Mouse (Mus musculus) frontal cortex, postnatal 36 days (tissue): ENCODE measurements around the gene Rnf207.
A peak's percentile ranks its signal among the peaks of the same experiment; 100 is the strongest.

Experiments used
- DNase-seq, 2 experiments: peaks; one replicate each; pipeline ENCODE4 v3.0.0; 2022; ENCODE audit warnings: low spot score in 2 of 2

Rnf207 gene

DNA sequence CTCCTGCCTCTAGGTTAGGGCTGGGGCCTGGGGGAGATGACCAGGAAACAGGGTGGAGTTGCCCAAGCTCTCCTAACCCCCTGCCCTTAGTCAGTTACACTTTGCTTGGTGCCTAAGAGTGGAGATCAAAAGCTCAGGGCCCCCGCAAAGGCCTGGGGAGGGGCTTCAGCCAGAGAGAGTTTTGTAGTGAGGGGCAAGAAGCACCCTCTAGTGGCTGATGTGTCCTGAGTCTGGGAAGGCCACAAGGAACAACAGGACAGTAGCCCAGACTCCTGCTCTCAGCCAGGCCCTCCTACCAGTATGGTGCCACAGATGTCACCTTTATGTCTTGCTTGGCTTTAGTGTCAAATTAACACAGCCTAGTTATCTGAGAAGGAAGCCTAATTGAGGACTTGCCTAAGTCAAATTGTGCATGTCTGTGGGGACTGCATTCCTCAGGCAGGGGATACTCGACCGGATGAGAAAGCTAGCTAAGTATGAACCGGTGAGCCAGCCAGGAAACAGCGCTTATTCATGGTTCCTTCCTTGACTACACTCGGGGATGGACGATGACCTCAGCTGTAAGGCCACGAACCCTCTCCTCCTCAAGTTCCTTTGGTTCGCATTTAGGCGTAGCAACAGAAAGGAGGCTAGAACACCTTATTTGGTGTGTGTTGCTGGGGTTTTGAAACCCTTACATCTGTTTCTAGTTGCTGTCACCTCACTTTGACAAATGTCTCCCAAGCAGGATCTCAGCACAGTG, 24.4 kb downstream of the Rnf207 start:
- no peak for DNase-seq

DNA sequence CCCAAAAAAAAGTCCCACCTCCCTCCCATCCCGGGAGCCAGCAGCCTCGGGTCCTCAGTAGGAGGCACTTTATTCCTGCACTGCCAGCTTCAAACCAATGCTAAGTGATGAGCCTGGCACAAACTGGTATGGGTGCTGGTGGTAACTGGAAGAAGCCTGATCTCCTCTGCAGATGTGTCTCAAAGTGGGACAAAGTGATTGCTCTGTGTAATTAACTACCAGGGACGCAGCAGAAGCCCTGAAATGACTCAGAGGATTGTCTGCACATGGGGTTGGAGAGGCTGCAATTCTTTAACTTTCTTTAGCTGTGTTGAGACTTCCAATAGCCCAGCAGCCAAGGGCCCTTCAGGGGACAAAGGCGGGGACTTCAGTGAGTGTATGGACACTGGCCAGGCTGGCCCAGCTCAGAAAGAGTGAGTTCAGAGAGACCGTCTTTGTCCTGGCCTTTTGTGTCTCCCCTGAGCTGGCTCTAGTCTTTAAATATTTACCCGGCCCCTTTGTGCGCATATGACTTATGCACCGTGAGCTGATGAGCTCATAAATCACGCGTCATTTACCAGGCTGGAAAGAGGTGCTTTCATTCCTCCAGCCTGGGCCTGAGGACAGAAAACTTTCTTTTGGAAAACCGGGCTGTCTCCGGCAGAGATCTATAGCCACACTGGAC, 26.6 kb downstream of the Rnf207 start:
- DNase-seq: no peak

DNA sequence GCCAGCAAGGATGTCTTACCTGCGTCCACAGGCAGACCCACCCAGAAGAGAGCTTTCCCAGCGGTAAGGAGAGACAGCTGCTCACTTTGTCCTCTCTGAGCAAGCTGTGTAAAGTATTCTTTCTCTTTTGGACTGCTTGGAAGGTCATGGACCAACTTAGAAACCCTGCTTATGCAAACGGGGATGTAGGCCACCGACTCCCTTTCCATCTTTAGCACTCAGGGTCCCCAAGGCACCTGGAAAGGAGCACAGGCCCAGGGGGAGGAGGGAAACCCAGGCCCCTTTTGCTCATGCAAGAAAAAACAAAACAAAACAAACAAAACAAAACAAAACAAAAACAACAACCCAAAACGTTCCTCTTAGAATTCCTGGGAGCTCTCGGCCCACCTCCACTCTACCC, 27.2 kb downstream of the Rnf207 start, which contains the start of gene Hes3:
Gene Hes3, minus strand, starts transcription at position 101 of the 400 bp plus-strand sequence.
- no peak for DNase-seq

DNA sequence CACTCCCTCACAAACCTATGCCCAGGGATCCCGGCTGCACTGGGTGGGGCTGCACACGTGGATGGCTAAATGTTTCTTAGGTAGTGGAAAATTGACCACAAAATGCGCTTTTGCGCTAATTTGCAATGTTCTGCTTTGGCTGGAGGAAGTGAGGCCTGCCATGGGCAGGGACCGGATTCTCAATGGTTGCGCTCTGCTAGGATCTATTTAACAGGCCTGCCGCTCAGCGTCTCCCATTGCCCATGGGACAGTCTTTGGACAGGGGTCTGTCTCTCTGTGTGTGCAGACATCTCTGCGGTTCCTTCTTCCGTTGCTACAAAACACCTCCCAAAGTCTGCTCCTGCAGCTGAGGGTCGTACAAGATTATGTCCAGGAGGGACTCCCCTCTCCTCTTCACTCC, 27.8 kb downstream of the Rnf207 start:
- no peak for DNase-seq

DNA sequence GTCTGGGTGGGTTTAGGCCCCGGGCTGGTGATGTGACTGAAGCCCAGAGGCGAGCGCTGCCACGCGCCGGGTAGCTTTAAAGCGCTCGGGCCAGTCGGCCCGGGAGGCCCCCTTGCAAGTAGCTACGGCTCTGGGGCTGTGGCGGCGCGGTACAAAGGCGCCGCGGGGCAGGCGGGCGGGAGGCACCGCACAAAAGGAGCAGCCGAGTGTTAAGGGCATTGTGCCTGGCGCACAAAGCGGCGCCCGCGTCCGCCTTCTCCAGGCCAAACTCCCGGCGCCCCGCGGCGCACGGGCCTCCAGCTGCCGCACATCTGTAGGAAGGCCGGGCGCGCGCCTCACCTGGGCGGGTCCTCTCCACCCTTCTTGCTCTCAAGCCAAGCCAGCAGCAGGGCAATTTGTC, 28.4 kb downstream of the Rnf207 start:
- no peak for DNase-seq

DNA sequence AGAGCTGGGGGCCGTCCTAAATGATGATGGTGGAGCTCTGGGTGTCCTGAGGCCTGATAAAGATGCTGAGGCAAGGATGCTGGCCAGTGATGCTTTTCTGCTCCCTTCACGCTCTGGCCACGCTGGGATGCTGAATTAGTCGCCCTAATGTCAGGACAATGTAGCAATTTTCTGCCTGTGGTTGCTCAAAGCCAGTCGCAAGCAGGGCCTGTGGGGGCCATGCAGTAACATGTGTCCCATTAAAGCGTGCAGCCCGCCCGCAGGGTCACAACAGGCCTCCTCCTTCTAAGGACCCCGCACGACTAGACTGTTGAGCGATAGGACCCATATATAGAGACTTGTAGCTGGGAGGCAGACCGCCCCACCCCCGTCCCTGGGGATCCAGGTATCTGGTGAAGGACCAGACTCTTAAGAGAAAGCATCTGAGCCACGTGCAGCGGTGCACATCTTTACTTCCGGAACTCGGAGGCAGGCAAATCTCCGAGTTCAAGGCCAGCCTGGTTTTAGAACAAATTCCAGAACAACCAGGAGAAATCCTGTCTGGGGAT, 30.3 kb downstream of the Rnf207 start:
- no peak for DNase-seq

DNA sequence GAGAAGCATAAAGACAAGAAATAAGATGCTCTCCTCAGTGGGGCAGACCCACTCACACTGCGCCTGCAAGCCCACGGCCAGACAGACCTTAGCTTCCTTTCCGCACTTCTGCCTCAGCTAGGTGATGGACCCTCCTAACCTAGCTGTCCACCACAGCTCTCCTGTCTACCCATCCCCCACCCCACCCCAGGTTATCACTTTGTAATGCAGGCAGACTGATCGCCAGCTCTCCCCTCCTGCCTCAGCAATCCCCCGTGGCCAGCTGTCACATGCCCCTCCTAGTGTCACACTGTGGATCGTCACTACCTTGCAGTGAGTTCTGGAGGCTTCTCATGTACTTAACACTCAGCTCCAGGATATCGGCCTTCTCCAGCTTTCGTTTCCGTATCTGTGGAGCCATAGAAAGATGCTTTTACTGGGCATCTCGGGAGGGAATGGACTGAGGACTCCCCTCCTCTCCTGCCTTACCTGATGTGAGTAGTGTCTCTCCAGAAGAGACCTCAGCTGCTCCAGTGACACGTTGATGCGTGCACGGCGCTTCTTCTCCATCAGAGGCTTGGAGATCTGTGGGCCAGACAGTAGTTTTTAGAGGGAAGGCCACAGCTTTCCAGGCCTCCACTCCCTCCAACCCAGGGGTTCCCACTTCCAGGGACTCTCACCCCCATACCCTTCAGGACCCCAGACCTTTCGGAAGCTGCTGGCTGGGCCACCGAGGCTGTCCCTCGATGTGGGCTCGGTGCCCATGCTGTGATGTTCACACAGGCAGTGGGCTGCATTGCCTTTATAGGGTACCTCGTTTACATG, 31.3 kb downstream of the Rnf207 start:
- DNase-seq: no peak

DNA sequence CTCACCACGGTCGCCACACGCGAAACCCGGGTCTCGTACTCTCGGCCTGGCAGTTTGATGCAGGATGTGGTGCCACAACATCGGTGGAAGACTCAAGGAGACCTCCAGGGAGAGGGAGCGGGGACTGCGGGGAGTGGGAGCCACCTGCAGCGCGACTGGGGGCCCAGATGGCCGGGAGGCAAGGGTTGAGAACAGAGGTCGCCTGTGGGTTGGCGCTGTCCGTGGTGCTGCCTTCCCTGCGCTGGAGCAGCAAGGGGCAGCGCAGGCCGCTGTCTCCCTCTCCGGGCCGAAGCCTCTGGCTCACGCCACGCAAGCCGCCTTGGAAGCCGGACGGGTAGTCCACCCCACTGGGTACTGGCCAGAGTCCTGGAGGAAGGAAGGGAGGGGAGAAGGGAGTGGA, 31.9 kb downstream of the Rnf207 start:
- DNase-seq: no peak

DNA sequence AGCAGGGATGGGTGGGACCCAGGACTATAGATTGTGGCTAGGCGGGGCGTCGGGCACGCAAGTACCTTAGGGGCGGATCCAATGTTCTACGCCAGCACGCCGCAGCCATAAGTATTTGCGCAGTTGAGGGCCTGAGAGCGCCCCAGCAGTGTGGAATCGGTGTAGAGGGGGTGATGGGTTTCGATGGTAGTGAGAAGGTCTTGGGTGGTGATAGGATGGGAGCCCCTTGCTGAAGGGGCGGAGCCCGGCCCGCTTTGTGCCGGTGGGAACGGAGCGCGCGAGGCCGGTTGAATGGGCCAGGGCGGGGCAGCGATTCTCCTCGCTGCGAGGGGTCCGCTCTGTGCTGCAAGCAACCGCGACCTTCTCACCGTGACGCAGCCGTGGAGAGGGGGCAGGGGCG, 32.6 kb downstream of the Rnf207 start:
- no peak for DNase-seq

DNA sequence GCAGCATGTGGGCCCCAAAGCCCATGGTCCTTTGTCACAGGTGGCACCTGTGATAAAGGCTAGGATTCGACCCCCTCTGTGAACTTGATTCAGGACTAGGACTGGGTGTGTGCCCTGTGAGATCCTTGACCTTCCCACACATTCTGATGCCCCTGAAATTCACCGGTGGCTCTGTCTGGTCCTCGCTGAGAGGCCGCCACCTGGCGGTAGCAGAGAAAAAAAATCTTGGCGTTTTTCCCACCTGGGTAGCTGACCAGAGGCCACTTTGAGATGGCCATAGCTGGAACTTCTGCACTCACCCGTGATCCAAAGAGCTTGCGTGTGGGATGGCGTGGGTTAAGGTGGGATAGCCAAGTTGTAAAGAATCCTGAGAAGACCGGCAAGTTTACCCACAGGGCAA, 33.3 kb downstream of the Rnf207 start:
- peak in 1 of 2 experiments; percentile 62 for DNase-seq

DNA sequence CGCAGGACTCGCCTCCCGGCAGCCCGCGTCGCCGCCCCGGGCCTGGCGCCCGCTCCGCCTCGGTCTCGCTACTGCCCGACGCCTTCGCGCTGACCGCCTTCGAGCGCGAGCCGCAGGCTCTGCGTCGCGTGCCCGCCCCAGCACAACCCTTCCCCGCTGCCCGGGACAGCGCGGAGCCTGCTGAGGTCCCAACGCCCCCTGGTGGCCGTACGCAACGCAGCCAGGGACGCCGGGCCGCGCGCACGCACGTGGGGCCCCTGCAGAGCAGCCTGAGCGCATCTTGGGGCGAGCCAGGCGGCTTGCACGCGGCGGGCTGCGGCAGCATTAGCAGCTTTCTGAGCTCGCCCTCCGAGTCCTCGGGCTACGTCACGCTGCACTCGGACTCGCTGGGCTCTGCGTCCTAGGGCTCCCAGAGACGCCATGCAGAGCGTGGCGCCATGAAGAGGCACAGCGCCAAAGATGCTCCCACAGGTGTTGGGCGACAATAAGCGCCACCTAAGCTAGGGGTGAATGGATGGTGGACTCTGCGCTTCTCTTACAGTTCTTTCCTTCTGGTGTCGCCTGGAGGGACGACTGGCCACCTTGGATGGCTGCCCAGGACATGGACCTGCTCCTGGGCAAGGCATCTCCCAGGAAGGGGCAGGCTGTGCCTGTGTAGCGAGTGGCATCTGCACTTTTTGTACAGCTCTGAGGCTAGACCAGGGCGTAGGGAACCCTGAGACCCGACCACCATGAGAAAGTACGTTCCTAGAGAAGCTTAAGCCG, 35.4 kb downstream of the Rnf207 start:
- DNase-seq: peak; percentile 75 to 86

DNA sequence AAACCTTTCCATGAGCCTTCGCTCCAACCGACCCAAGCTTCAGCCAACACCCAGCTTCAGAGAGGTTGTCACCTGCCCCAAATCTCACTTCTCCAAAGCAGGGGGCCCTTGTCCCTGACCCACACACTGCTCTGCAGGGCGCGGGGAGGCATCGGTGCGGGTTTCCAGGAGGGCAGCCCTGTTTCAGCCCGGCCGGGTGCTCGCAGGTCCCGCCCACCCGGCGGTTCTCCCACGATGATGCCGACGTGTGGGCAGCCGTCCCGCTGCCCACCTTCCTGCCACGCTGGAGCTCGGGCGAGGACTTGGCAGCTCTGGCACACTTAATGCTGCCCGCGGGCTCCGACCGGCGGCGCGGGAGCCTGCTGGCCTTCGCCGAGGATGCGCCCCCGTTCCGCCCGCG, 36.1 kb downstream of the Rnf207 start:
- no peak for DNase-seq

DNA sequence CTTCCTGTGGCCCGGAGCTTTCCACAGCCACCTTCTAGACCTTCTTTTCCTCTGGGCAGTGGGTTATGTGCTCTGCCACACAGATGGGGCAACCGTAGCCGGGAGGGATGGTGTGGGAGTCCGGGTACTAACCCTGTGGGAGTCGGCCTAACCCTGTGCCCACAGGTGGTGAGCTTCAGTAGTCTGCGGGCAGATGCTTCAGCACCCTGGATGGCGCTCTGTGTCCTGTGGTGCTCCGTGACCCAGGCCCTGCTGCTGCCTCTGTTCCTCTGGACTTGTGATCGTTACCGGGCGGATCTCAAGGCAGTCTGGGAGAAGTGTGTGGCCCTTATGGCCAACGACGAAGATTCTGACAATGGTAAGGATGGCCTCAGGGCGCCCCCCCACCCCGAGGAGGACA, 37.2 kb downstream of the Rnf207 start:
- DNase-seq: no peak

DNA sequence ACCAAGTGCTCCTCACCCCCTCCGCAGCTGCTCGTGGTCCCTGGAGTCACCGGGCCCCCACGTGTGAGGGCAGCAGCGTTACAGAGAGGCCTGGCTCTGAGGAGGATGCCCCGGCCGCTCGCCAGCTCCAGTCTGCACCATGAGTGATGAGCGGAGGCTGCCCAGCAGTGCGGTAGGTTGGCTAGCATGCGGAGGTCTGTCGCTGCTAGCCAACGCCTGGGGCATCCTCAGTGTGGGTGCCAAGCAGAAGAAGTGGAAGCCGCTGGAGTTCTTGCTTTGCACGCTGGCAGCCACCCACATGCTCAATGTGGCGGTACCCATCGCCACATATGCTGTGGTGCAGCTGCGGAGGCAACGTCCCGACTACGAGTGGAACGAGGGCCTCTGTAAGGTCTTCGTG, 39.8 kb downstream of the Rnf207 start:
- peak; percentile 54 to 66 for DNase-seq

DNA sequence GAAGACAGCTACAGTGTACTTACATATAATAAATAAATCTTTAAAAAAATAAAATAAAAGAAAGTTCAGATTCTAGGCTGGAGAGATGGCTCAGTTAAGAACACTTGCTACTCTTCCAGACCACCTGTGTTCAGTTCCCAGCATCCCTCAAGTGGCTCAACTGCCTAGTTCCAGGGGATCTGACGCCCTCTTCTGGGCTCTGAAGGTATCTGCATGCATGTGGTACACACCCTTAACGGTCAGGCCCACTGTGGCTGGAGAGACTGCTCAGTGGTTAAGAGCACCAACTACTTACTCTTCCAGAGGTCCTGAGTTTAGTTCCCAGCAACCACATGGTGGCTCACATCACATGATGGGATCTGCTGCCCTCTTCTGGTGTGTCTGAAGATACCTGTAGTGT, 40.9 kb downstream of the Rnf207 start:
- DNase-seq: no peak

DNA sequence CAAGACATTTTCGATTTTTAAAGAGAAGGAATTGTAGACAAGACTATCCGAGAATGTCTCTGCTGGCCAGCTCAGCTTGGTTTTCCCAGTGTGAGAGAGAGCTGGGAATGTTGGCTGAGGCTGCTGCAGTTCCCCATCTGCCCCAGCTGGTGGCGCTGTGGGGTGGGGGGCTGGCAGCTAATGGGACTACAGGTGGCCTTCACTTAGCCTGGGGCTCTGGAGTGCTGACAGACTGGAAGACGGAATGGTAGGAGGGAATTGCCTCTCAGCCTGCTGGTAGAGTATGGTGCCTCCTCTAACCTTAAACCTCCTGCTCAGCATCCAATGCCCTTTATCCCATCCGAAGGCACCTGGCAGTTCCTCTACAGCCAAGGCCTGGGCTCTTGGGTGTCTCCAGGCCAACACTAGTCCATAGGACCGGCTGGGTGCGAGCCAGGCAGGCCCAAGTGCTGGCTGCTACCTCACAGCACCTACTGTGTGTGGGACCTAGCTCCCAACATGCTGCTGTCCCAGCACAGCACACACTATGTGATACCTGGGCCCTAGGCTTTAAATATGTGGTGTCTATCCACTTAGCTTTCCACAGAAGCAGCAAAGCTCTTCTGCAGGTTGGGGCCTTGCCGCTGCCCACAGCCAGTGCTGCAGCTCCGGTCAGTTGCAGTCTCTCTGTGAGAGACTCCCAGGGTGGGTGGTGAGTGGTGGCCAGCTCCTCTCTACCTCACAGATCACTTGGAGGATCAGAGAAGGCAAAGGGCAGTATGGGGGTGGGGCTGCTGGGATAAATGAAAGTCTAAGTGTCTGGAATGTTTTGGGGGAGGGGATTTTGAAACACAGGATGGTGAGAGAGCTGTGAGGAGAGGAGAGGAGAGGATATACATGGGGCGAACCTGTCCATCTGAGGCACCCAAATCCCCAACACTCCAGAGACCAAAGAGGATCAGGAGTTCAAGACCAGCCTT, 42.1 kb downstream of the Rnf207 start:
- no peak for DNase-seq

DNA sequence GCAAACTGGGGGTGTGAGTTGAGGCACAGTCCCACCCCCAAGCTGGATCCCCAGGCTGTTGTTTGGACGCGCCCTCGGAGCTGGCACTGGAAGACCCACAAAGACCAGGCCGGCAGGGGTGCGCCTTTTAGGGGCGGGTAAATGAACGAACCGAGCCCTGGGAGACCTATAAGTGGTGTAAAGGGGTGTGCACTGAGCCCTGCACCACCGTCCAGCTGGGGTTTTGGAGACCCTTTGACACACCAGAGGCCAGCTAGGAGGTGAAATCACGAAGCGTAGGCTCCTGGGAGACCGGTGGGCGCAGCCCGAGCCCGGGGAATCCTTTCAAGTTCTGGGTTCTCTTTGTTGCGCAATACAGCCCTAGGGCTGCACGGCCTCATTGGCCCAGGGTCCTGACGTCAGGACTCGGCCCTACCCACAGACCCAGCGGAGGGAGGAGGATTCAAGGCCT, 44.1 kb downstream of the Rnf207 start:
- no peak for DNase-seq

DNA sequence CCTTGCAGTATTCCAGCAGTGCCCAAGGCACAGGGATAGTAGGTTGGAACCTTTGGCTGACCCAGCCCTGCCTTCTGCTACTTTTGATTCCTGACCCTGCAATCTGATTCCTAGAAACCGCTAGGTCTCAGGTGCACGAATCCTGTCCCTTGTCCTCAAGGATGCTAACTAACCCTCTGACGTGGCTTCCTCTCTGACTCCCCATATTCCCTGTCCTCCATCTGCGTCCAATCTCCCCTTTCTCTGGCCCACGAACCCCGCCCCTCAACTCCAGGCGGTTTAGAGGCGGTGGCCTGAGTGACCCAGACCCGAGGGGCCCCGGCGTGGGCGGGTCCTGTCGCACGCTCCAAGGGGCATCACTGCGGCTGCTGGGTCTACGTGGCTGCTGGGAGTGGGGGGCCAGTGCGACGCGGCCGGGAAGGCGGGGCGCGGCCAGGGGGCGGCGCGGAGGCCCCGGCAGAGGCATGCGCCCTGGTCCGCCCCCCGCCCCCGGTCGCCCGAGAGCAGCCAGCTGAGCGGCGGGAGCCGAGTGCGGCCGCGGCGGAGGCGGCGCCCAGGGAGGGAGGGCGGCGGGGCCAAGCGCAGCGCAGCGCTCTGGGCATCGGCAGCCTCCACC, 45.1 kb downstream of the Rnf207 start, which contains the start of gene Gpr153:
Gene Gpr153, plus strand, starts transcription at position 612 of the 616 bp plus-strand sequence.
- no peak for DNase-seq

DNA sequence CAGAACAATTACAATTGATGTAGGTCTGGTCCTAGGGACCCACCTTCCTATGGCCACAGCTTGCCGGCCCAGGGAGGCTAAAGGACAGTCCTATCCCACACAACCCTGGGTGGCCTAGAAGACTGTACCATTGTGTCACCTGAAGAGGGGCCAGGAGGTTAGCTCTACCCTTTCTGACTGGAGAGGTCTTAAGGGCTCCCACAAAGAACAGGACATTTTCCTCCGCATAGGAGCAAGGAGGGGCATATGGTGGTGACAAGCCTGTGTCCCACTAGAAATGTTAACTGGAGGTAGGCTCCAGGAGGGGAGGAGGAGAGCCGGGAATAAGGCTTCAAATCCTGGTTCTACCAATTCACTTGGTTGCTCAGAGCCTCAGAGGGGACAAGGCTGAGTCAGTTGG, 45.6 kb downstream of the Rnf207 start:
- DNase-seq: no peak
